Mouse (Mus musculus) layer of hippocampus, adult 8-10 months (tissue): ENCODE data around the gene Gdpd2. TPM values are rescaled to one million over a fixed set of nuclear protein-coding genes. Genes with fewer than 3 reads are reported as not detected.

Experiments
- DNase-seq, 2 experiments: peaks; one replicate each; pipeline ENCODE4 v3.0.0; 2022; ENCODE audit warnings: low spot score in 2 of 2
- total RNA-seq, 4 experiments: library from RNA; stranded (reverse); gene quantifications; 2 replicates each; pipeline ENCODE4 v1.2.4; 2022

Gdpd2 gene
- total RNA-seq, 4 experiments from 2014 or later, result 10.5 to 17.9 (median 15.4) TPM

GRCm38 (mm10) chrX:100776985-100777654, 47.4 kb downstream of the Gdpd2 start:
- no peak for DNase-seq

DNA sequence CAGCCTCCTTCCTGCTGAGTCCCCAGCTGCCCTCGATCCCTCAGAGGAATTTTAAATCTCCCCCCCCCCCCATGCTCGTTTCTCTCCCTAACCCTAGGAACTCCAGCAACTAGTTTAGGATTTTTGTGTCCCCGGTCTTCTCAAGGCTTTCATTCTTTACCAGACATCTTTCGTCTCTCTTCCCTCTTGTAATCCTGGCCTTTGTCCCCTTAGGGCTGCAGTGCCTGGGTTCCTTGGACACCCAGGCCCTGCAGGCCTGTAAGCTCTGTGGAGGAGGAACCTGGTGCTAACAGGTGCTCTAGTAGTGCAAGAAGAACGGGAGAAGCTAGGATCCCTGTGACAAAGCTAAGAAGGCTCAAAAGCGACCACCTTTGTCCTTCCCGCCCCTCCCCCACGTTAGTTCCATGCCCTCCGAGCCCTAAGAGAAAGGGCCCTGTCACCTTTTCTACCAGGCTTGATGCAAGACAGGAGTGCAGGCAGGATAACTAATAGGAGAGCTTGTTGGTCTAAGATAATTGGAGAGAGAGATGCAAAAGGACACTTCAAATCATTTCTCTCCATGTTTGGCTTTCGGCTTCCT, 48.1 kb downstream of the Gdpd2 start:
- DNase-seq, result no peak

- DNase-seq, result no peak
Measured at GRCm38 (mm10) chrX:100778397-100778796, 48.7 kb downstream of the Gdpd2 start.

Other genes with a start within 250 kb of the Gdpd2 start
- 10 to 100 TPM; 36.3 to 38.9 (median 37.6) TPM for gene Igbp1, start 235.6 kb upstream of the Gdpd2 start, total RNA-seq
- gene Dgat2l6, start 205.0 kb upstream of the Gdpd2 start, total RNA-seq, result under 1 TPM; 0.50 to 0.96 (median 0.60) TPM
- gene Awat1, start 157.6 kb upstream of the Gdpd2 start, total RNA-seq, result not detected
- under 1 TPM in 1 of 4 experiments, not detected in 3; 0.14 TPM for gene P2ry4, start 135.0 kb upstream of the Gdpd2 start, total RNA-seq
- 1 to 10 TPM in 1 of 4 experiments, under 1 TPM in 2, not detected in 1; 0.43 to 1.1 (median 0.52) TPM for gene Arr3, start 124.4 kb upstream of the Gdpd2 start, total RNA-seq
- gene Kif4, start 104.1 kb upstream of the Gdpd2 start, total RNA-seq, result under 1 TPM; 0.29 to 0.57 (median 0.44) TPM
- 10 to 100 TPM; 38.4 to 48.0 (median 39.5) TPM for gene Pdzd11, start 103.3 kb upstream of the Gdpd2 start, total RNA-seq
- gene Dlg3, start 37.8 kb downstream of the Gdpd2 start, total RNA-seq, result 100 to 1,000 TPM; 131 to 148 (median 136) TPM